Mouse (Mus musculus) CH12.LX (cell line): Measurements from ENCODE around the gene Cpeb3. TPM values are rescaled to one million over a fixed set of nuclear protein-coding genes. Genes with fewer than 3 reads are reported as not detected.
"Not testable (repeated sequence)": the region's sequence is repeated elsewhere in the genome, so short reads cannot be mapped to it uniquely, and the experiment has no call there.

Experiments used
- DNase-seq: peaks from one replicate; pipeline ENCODE4 v3.0.0-alpha.2; 2013; ENCODE audit errors: extremely low read depth
- H3K27ac ChIP-seq: 2 replicates; pipeline ENCODE4 v1.5.1; 2012; ENCODE audit warnings: low read depth, mild to moderate bottlenecking, control low read depth, moderate library complexity; ENCODE audit not compliant: insufficient read depth
- H3K27me3 ChIP-seq: replicated peaks from 2 replicates; pipeline ENCODE3; 2012; ENCODE audit warnings: inconsistent platforms
- H3K36me3 ChIP-seq, 2 experiments: replicated peaks in 1 of 2; 2 replicates each; pipeline versions ENCODE3 to v1.6.1; 2012; ENCODE audit warnings: inconsistent platforms in 1 of 2, low read length in 1 of 2, mild to moderate bottlenecking in 1 of 2, mixed read lengths in 1 of 2, moderate library complexity in 1 of 2; ENCODE audit not compliant: control insufficient read depth in 1 of 2, insufficient read depth in 1 of 2
- H3K4me1 ChIP-seq, 2 experiments: 2 replicates each; pipeline ENCODE4 v1.6.1; 2012; ENCODE audit warnings: inconsistent platforms in 1 of 2, moderate library complexity in 1 of 2; ENCODE audit not compliant: insufficient read depth in 2 of 2, control insufficient read depth in 1 of 2
- H3K4me2 ChIP-seq: 2 replicates; pipeline ENCODE4 v1.6.1; 2012; ENCODE audit warnings: low read depth, mild to moderate bottlenecking, control low read depth; ENCODE audit not compliant: poor library complexity, insufficient read depth, severe bottlenecking
- H3K4me3 ChIP-seq, 3 experiments: fragments of 150-350 bp in 1 of 3; sonication (generic) in 1 of 3; replicated peaks in 1 of 3; 2 replicates each; pipeline versions ENCODE3 to v1.5.1; 2011 to 2012; ENCODE audit warnings: low read depth in 2 of 3, low read length in 2 of 3, mild to moderate bottlenecking in 2 of 3, moderate library complexity in 2 of 3, control low read depth in 1 of 3, improper control_type of control experiment in 1 of 3, inconsistent platforms in 1 of 3, mixed read lengths in 1 of 3; ENCODE audit not compliant: poor library complexity in 1 of 3
- H3K79me2 ChIP-seq: replicated peaks from 2 replicates; pipeline ENCODE4 v1.6.1; 2012; ENCODE audit warnings: mild to moderate bottlenecking, moderate library complexity; ENCODE audit not compliant: control insufficient read depth, poor library complexity, insufficient read depth, severe bottlenecking; ENCODE audit errors: extremely low read depth
- H3K9ac ChIP-seq: 2 replicates; pipeline ENCODE4 v1.6.1; 2012; ENCODE audit warnings: low read depth, mild to moderate bottlenecking, control low read depth, moderate library complexity; ENCODE audit not compliant: insufficient read depth
- H3K9me3 ChIP-seq: replicated peaks from 2 replicates; pipeline ENCODE3; 2012; ENCODE audit warnings: low read length, inconsistent platforms, mixed read lengths
- BHLHE40 ChIP-seq: IDR thresholded peaks from 2 replicates; pipeline ENCODE4 v1.6.1; 2011; ENCODE audit warnings: mild to moderate bottlenecking, low read depth, low read length, improper control_type of control experiment
- CHD2 ChIP-seq: IDR thresholded peaks from 2 replicates; pipeline ENCODE4 v1.6.1; 2011; ENCODE audit warnings: low read length, improper control_type of control experiment
- ELF1 ChIP-seq: IDR thresholded peaks from 2 replicates; pipeline ENCODE4 v1.6.1; 2014; ENCODE audit warnings: low read depth, mild to moderate bottlenecking, inconsistent platforms, low read length, improper control_type of control experiment
- EP300 ChIP-seq: IDR thresholded peaks from 2 replicates; pipeline ENCODE4 v1.6.1; 2011; ENCODE audit warnings: low read length, improper control_type of control experiment
- HCFC1 ChIP-seq: IDR thresholded peaks from 2 replicates; pipeline ENCODE4 v1.6.1; 2012; ENCODE audit warnings: low read depth, mild to moderate bottlenecking, inconsistent platforms, low read length, improper control_type of control experiment
- IRF4 ChIP-seq: IDR thresholded peaks from 2 replicates; pipeline ENCODE4 v1.6.1; 2014; ENCODE audit warnings: low read depth, mild to moderate bottlenecking, inconsistent platforms, low read length, improper control_type of control experiment
- JUN ChIP-seq: IDR thresholded peaks from 2 replicates; pipeline ENCODE4 v1.6.1; 2011; ENCODE audit warnings: low read depth, mild to moderate bottlenecking, low read length, improper control_type of control experiment, moderate library complexity; ENCODE audit not compliant: insufficient read depth
- JUND ChIP-seq: conservative IDR thresholded peaks from 2 replicates; pipeline ENCODE4 v1.6.1; 2011; ENCODE audit warnings: low read depth, low read length, improper control_type of control experiment
- KAT2A ChIP-seq: IDR thresholded peaks from 2 replicates; pipeline ENCODE4 v1.6.1; 2012; ENCODE audit warnings: low read length, improper control_type of control experiment, inconsistent platforms; ENCODE audit not compliant: insufficient replicate concordance
- MAX ChIP-seq: IDR thresholded peaks from 2 replicates; pipeline ENCODE4 v1.6.1; 2011; ENCODE audit warnings: low read length, improper control_type of control experiment
- MEF2A ChIP-seq: IDR thresholded peaks from 2 replicates; pipeline ENCODE4 v1.6.1; 2014; ENCODE audit warnings: low read depth, mild to moderate bottlenecking, inconsistent platforms, low read length, improper control_type of control experiment, borderline replicate concordance
- MXI1 ChIP-seq: IDR thresholded peaks from 2 replicates; pipeline ENCODE4 v1.6.1; 2011; ENCODE audit warnings: mild to moderate bottlenecking, low read depth, low read length, improper control_type of control experiment
- MYC ChIP-seq: IDR thresholded peaks from 2 replicates; pipeline ENCODE4 v1.6.1; 2011; ENCODE audit warnings: low read depth, mild to moderate bottlenecking, improper control_type of control experiment, low read length
- NELFE ChIP-seq: IDR thresholded peaks from 2 replicates; pipeline ENCODE4 v1.6.1; 2011; ENCODE audit warnings: low read depth, low read length, improper control_type of control experiment
- NRF1 ChIP-seq: IDR thresholded peaks from 2 replicates; pipeline ENCODE4 v1.6.1; 2014; ENCODE audit warnings: low read depth, mild to moderate bottlenecking, inconsistent platforms, low read length, improper control_type of control experiment, moderate library complexity
- RCOR1 ChIP-seq: conservative IDR thresholded peaks from 2 replicates; pipeline ENCODE4 v1.6.1; 2012; ENCODE audit warnings: low read depth, mild to moderate bottlenecking, inconsistent platforms, low read length, improper control_type of control experiment
- SMC3 ChIP-seq: IDR thresholded peaks from 2 replicates; pipeline ENCODE4 v1.6.1; 2011; ENCODE audit warnings: low read depth, low read length, improper control_type of control experiment
- TBP ChIP-seq: conservative IDR thresholded peaks from 2 replicates; pipeline ENCODE4 v1.6.1; 2011; ENCODE audit warnings: low read depth, low read length, improper control_type of control experiment
- USF2 ChIP-seq: conservative IDR thresholded peaks from 2 replicates; pipeline ENCODE4 v1.6.1; 2011; ENCODE audit warnings: low read depth, low read length, improper control_type of control experiment
- ZC3H11A ChIP-seq: IDR thresholded peaks from 2 replicates; pipeline ENCODE4 v1.6.1; 2012; ENCODE audit warnings: low read depth, mild to moderate bottlenecking, inconsistent platforms, low read length, improper control_type of control experiment
- ZKSCAN1 ChIP-seq: IDR thresholded peaks from 2 replicates; pipeline ENCODE4 v1.6.1; 2012; ENCODE audit warnings: low read depth, inconsistent platforms, low read length, improper control_type of control experiment, borderline replicate concordance
- ZMIZ1 ChIP-seq: IDR thresholded peaks from 2 replicates; pipeline ENCODE4 v1.6.1; 2012; ENCODE audit warnings: low read depth, mild to moderate bottlenecking, inconsistent platforms, low read length, improper control_type of control experiment
- dilution Hi-C: fragments of 300-500 bp; cut with MboI; formaldehyde crosslinking; loops from 2 replicates; pipeline ENCODE4 v1.14.3; 2020; ENCODE audit warnings: low sequenced_read_pairs; ENCODE audit not compliant: extremely low pct_unique_long_range_greater_than_20kb, extremely low pct_ligation_motif_present
- in situ Hi-C: fragments of 300-500 bp; cut with MboI; formaldehyde crosslinking; loops from 3 replicates; pipeline ENCODE4 v1.14.3; 2019; ENCODE audit warnings: low sequenced_read_pairs, low pct_ligation_motif_present, low pct_unique_long_range_greater_than_20kb, mixed read lengths
- polyA plus RNA-seq: library from polyadenylated mRNA; unstranded; fragments of >175 nt; gene quantifications from 2 replicates; pipeline ENCODE4 v1.2.1, GENCODE M21; 2012; ENCODE audit warnings: low read depth; ENCODE audit not compliant: insufficient read length
- total RNA-seq, 2 experiments: library from RNA; depleted of rRNA; stranded (reverse); fragments of 300-350 nt in 1 of 2; fragments of >200 nt in 1 of 2; gene quantifications; 2 replicates each; pipeline ENCODE4 v1.2.3; 2012 to 2014

Gene Cpeb3
- total and polyA plus RNA-seq, 3 experiments: 1.5 to 3.1 (median 1.5) TPM

DNA sequence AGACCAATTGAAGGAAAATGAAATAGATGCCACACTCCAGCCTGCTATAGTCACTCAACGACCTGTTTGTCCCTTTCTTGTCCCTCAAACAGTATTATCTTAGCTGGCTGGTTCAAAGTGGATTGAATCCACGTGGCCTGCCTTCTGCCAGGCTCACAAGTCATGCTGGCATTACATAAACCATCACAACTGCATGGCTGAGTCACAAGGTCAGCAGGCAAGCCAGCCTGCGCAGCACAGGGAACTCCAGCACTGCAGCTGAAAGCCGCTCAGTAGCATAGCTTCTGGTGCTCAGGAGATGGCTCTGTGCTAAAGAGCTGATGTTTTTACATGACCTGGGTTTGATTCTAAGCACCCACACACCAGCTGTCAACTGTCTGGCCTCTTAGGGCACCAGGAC, 130.3 kb downstream of the Cpeb3 start:
- peaks cover 8 to 15% of the 10 kb centered on the region in 2 experiments; a peak in 3 of 4 replicates for H3K4me1 ChIP-seq
- no peak overlapping the region for H3K4me2 ChIP-seq
- in situ Hi-C loops: no loop called here
- no peak overlapping the region for H3K4me3 ChIP-seq
- DNase-seq: no peak
- no peaks in the 10 kb centered on the region for H3K9me3 ChIP-seq
- H3K27ac ChIP-seq: no peak overlapping the region
- TF ChIP-seq JUND (no peak), HCFC1 (no peak), ZMIZ1 (no peak), ELF1 (no peak), MXI1 (no peak), TBP (no peak), KAT2A (no peak), EP300 (no peak), NRF1 (no peak), BHLHE40 (no peak), MEF2A (no peak), RCOR1 (no peak), MAX (no peak), NELFE (no peak)
- H3K9ac ChIP-seq: no peak overlapping the region
- no peaks in the 10 kb centered on the region for H3K79me2 ChIP-seq
- H3K36me3 ChIP-seq: peaks cover 3% of the 10 kb centered on the region in 2 experiments
- dilution Hi-C loops: no loop called here
- H3K27me3 ChIP-seq: no peaks in the 10 kb centered on the region

DNA sequence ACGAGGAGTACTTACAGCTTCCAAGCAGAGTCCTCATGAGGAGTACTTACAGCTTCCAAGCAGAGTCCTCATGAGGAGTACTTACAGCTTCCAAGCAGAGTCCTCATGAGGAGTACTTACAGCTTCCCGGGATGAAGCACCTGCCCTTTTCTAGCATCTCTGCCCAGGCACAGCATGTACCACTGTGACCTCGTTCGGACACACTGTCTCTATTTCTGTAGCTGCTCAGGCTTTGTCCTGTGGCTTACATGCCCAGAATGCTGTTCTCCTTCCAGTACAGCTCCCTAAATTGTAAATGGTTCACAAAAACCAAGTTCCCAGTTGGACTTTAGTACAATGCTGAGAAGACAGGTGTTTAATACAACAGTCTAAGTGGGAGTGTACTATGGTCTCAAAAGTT, 131.1 kb downstream of the Cpeb3 start:
- H3K9me3 ChIP-seq, DNase-seq, H3K79me2 ChIP-seq, H3K27me3 ChIP-seq, H3K36me3 ChIP-seq, H3K4me3 ChIP-seq, dilution Hi-C loops, H3K4me2 ChIP-seq, H3K9ac ChIP-seq, H3K27ac ChIP-seq, in situ Hi-C loops: not testable (repeated sequence)
- H3K4me1 ChIP-seq: peaks cover 8 to 22% of the 10 kb centered on the region in 2 experiments; a peak in 3 of 4 replicates

DNA sequence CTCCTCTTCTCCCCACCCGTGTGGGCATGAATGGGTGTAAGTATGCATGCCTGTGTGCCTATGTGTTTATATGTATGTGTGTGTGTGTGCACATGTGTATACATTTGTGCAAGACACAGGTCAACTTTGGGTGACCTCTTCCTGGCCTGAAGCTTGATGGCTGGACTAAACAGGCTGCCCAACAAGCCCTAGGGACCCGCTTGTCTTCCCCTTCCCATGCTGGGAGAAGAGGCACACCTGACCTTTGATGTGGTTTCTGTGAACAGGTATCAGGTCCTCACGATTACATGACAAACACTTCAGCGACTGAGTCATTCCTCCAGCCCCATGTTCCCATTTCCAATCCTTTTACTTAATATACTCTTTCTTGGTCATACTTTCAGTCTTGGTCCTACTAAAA, 131.8 kb downstream of the Cpeb3 start:
- H3K9ac ChIP-seq: no peak overlapping the region
- TF ChIP-seq CHD2 (no peak), MAX (no peak), JUND (no peak), NELFE (no peak), ZC3H11A (no peak), SMC3 (no peak), KAT2A (no peak), JUN (no peak), ZKSCAN1 (no peak), USF2 (no peak), MYC (no peak), IRF4 (no peak)
- no peaks in the 10 kb centered on the region for H3K79me2 ChIP-seq
- DNase-seq: no peak
- H3K36me3 ChIP-seq: peaks cover 3% of the 10 kb centered on the region in 2 experiments
- peaks cover 4 to 21% of the 10 kb centered on the region in 2 experiments; a peak in 3 of 4 replicates for H3K4me1 ChIP-seq
- no peak overlapping the region for H3K4me3 ChIP-seq
- H3K27ac ChIP-seq: no peak overlapping the region
- H3K27me3 ChIP-seq: no peaks in the 10 kb centered on the region
- dilution Hi-C loops (no loop called here), in situ Hi-C loops (no loop called here)
- no peaks in the 10 kb centered on the region for H3K9me3 ChIP-seq
- no peak overlapping the region for H3K4me2 ChIP-seq
